In the genomic region with DNA sequence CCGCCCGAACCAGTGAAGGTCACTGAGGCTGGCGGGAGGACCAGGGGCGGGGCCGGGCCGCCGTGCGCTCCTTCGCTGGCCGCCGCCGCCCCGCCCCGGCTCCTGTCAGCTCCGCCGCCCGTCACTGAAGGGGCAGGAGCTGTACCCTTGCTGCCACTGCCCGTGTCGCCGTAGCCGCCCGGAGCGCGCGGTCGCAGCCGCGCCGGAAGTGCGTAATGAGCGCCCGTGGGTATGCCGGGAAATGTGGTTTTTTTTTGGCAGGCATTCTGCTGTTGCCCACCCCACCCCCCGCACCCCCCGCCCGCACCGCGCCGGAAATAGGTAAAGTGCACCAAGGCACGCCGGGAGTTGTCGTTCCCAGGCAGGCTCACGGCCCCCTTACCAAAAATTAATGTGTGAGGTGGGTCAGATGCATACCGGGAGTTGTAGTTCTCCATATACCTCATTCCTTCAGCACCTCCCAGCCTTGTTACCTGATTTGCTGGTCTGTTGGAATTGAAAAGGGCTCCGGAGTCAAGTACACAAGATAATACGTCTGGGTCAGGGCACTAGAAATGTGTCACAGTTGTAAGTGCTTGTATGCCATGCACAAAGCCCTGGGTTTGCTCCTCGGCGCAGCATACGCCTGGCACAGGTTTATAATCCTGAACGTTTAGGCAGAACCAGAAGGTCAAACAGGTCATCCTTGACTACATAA, we compare ENCODE assay signal across 7 mouse cellular contexts. TPM values are rescaled to one million over a fixed set of nuclear protein-coding genes. Genes with fewer than 3 reads are reported as not detected.
DNase-seq lines count a peak whose midpoint lies in the region; ATAC-seq lines count a peak whose summit lies in the region.

Gene Ubac1, minus strand, starts transcription at position 187 of the 697 bp plus-strand sequence.

- H3K36me3 ChIP-seq in intestine, embryonic 15.5 days: no peaks in the 10 kb centered on the region
- no peaks in the 10 kb centered on the region for H3K36me3 ChIP-seq in midbrain, embryonic 10.5 days

- peak; percentile 96 for ATAC-seq in intestine, embryonic 15.5 days

- peak; percentile 96 for DNase-seq in adrenal gland, adult 2 months
- DNase-seq in embryo, embryonic 11.5 days (ENCODE audit: low read depth, low spot score): peak; percentile 85
- DNase-seq in gastrocnemius, postnatal 36 days: peak; percentile 82 to 85
- peak; percentile 93 to 96 for DNase-seq in left cerebral cortex, postnatal 25 days (ENCODE audit: low spot score in 2 of 2)
- peak; percentile 95 for DNase-seq in midbrain, embryonic 10.5 days (ENCODE audit: low spot score)
- DNase-seq in right cerebral cortex, postnatal 4 days: peak; percentile 81

- WGBS in intestine, embryonic 15.5 days: 5% methylated on average over 48 of the region's 50 CpGs
- WGBS in midbrain, embryonic 10.5 days: 7% methylated on average over 50 of the region's 50 CpGs

- H3K9ac ChIP-seq in intestine, embryonic 15.5 days: peak within 1 kb of the TSS; percentile 79

- no peaks in the 10 kb centered on the region for H3K27me3 ChIP-seq in intestine, embryonic 15.5 days (replicated peaks)
- no peaks in the 10 kb centered on the region for H3K27me3 ChIP-seq in midbrain, embryonic 10.5 days (ENCODE audit: low read depth, poor library complexity, severe bottlenecking)

- H3K4me2 ChIP-seq in intestine, embryonic 15.5 days (replicated peaks): peak within 1 kb of the TSS; percentile 80

- intact Hi-C loops in gastrocnemius, postnatal 36 days (cut with DNase I): loop anchor here (2.0 to 10.0 kb wide), 3 partner anchors 43 to 216 kb away; partner anchors contain the start of genes Qsox2 and Sohlh1
- intact Hi-C loops in left cerebral cortex, postnatal 25 days (cut with DNase I): loop anchor here (1.0 to 2.0 kb wide), 2 partner anchors 39 to 119 kb away; partner anchors contain the start of gene Camsap1

- peaks cover 8% of the 10 kb centered on the region; the same call in 1 of the 2 replicates for H3K4me1 ChIP-seq in intestine, embryonic 15.5 days (replicated peaks)
- peaks cover 20% of the 10 kb centered on the region for H3K4me1 ChIP-seq in midbrain, embryonic 10.5 days

- H3K9me3 ChIP-seq in intestine, embryonic 15.5 days: no peaks in the 10 kb centered on the region
- H3K9me3 ChIP-seq in midbrain, embryonic 10.5 days (replicated peaks): no peaks in the 10 kb centered on the region

- peak within 1 kb of the TSS; percentile 79 for H3K4me3 ChIP-seq in intestine, embryonic 15.5 days (replicated peaks)
- H3K4me3 ChIP-seq in midbrain, embryonic 10.5 days: peak within 1 kb of the TSS; percentile 80

- H3K27ac ChIP-seq in intestine, embryonic 15.5 days: peak within 1 kb of the TSS; percentile 93
- peak within 1 kb of the TSS; percentile 86 for H3K27ac ChIP-seq in midbrain, embryonic 10.5 days (replicated peaks)

RNA-seq across cellular contexts. Expression of gene Ubac1, which starts in this region (rescaled TPM):
- 10 to 100 TPM; 32.9 to 40.0 TPM for total RNA-seq in adrenal gland, adult 2 months (2021)
- polyA plus RNA-seq in adrenal gland, adult 2 months (2012; rRNA removed): 37.8 and 42.3 TPM in 2 replicates
- 100 to 1,000 TPM; 197 to 239 TPM for total RNA-seq in gastrocnemius, postnatal 36 days (2021)
- polyA plus RNA-seq in intestine, embryonic 15.5 days (2015; fragmentation: Nextera tagmentation; extraction: Ambion mirVana): 82.2 and 84.1 TPM in 2 replicates
- 10 to 100 TPM; 59.1 to 68.2 TPM for total RNA-seq in left cerebral cortex, postnatal 25 days (2021)
- polyA plus RNA-seq in midbrain, embryonic 10.5 days (2016; fragmentation: Nextera tagmentation; extraction: Ambion mirVana): 87.4 and 89.5 TPM in 2 replicates

Comparison
In these comparisons a context has a peak if more than half of its experiments do, and no peak if none do; other contexts are left out.
1. Peak in every context shown above with its lines: DNase-seq, ATAC-seq, H3K4me3 ChIP-seq and H3K27ac ChIP-seq.